Mouse (Mus musculus) limb, embryonic 13.5 days (tissue): ENCODE results near the gene S100a16. TPM values are rescaled to one million over a fixed set of nuclear protein-coding genes. Genes with fewer than 3 reads are reported as not detected.

Experiments
- ATAC-seq: fragments of 200-750 bp; cut with Nextera tagmentation; 2 replicates; pipeline ENCODE4 v1.8.0; 2017; ENCODE audit warnings: low read depth, moderate number of reproducible peaks, moderate TSS enrichment; ENCODE audit not compliant: low FRiP score
- H3K27ac ChIP-seq: fragments of 300-500 bp; sonication (generic); 2 replicates; pipeline ENCODE4 v1.5.1; 2015; ENCODE audit warnings: inconsistent platforms, mild to moderate bottlenecking, moderate library complexity
- H3K27me3 ChIP-seq: fragments of 300-500 bp; sonication (generic); 2 replicates; pipeline ENCODE4 v1.6.1; 2015; ENCODE audit warnings: mild to moderate bottlenecking, inconsistent platforms
- H3K36me3 ChIP-seq: fragments of 300-500 bp; sonication (generic); 2 replicates; pipeline ENCODE4 v1.6.1; 2015; ENCODE audit warnings: inconsistent platforms, mild to moderate bottlenecking, moderate library complexity
- H3K4me1 ChIP-seq: fragments of 300-500 bp; sonication (generic); 2 replicates; pipeline ENCODE4 v1.6.1; 2015; ENCODE audit warnings: inconsistent platforms
- H3K4me2 ChIP-seq: fragments of 300-500 bp; sonication (generic); replicated peaks from 2 replicates; pipeline ENCODE4 v1.6.1; 2015; ENCODE audit warnings: inconsistent platforms, mild to moderate bottlenecking, moderate library complexity
- H3K4me3 ChIP-seq: fragments of 300-500 bp; sonication (generic); 2 replicates; pipeline ENCODE4 v1.5.1; 2015; ENCODE audit warnings: moderate library complexity, mild to moderate bottlenecking, inconsistent platforms
- H3K9ac ChIP-seq: fragments of 300-500 bp; sonication (generic); 2 replicates; pipeline ENCODE4 v1.6.1; 2015; ENCODE audit warnings: mild to moderate bottlenecking, inconsistent platforms
- H3K9me3 ChIP-seq: fragments of 300-500 bp; sonication (generic); 2 replicates; pipeline ENCODE4 v1.6.1; 2016; ENCODE audit warnings: inconsistent platforms
- WGBS: fragments of 180-500 bp; shearing (Covaris S2); methylation state at CpG from one replicate; pipeline ENCODE4 v1.1.7; 2015; 5-methylcytosine and 5-hydroxymethylcytosine counted together
- polyA plus RNA-seq: library from polyadenylated mRNA; unstranded; fragments of >200 nt; fragmentation: Nextera tagmentation; extraction: Ambion mirVana; gene quantifications from 2 replicates; pipeline ENCODE4 v1.2.1, GENCODE M21; 2015

S100a16 gene
- polyA plus RNA-seq, 1 experiment from 2014 or later: 80.7 TPM

GRCm38 (mm10) chr3:90508950-90509746 lies 27.9 kb upstream of the S100a16 start, which contains the start of gene Chtop:
Gene Chtop (minus strand): TSS chr3:90509498.
- peaks cover 35% of the 10 kb centered on the region for H3K36me3 ChIP-seq
- peak; percentile 93 for ATAC-seq
- H3K27ac ChIP-seq: peak within 1 kb of the TSS; percentile 93
- WGBS: under 1% methylated on average over 66 of the region's 66 CpGs
- peak within 1 kb of the TSS; percentile 95 for H3K9ac ChIP-seq
- H3K4me1 ChIP-seq: peaks cover 22% of the 10 kb centered on the region
- peaks cover 19% of the 10 kb centered on the region for H3K27me3 ChIP-seq
- no peaks in the 10 kb centered on the region for H3K9me3 ChIP-seq
- peak within 1 kb of the TSS; percentile 84 for H3K4me2 ChIP-seq
- peak within 1 kb of the TSS; percentile 74 for H3K4me3 ChIP-seq

- 26% methylated on average over 2 of the region's 2 CpGs for WGBS
- H3K9ac ChIP-seq: no peak overlapping the region
Measured at GRCm38 (mm10) chr3:90509747-90510123, 27.3 kb upstream of the S100a16 start.

GRCm38 (mm10) chr3:90512276-90512675 lies 24.8 kb upstream of the S100a16 start:
- H3K4me2 ChIP-seq: no peak overlapping the region
- peaks cover 19% of the 10 kb centered on the region for H3K27me3 ChIP-seq
- no peak overlapping the region for H3K9ac ChIP-seq
- peaks cover 28% of the 10 kb centered on the region for H3K4me1 ChIP-seq
- peaks cover 5% of the 10 kb centered on the region for H3K36me3 ChIP-seq
- no peak overlapping the region for H3K27ac ChIP-seq
- WGBS: 81% methylated on average over 5 of the region's 5 CpGs
- ATAC-seq: no peak
- no peak overlapping the region for H3K4me3 ChIP-seq
- H3K9me3 ChIP-seq: no peaks in the 10 kb centered on the region

More at GRCm38 (mm10) chr3:90509747-90510123, 27.3 kb upstream of the S100a16 start:
- ATAC-seq: peak; percentile 1; the same call in 1 of the 2 replicates
- Histone ChIP-seq H3K36me3 (peaks cover 29% of the 10 kb centered on the region), H3K4me1 (peaks cover 27% of the 10 kb centered on the region), H3K27ac (peak overlapping the region; percentile 58; the same call in 1 of the 2 replicates), H3K4me3 (peak overlapping the region; percentile 74), H3K9me3 (no peaks in the 10 kb centered on the region), H3K27me3 (peaks cover 19% of the 10 kb centered on the region), H3K4me2 (peak overlapping the region; percentile 56)

- no peak overlapping the region for H3K9ac ChIP-seq
- H3K27ac ChIP-seq: no peak overlapping the region
- peaks cover 19% of the 10 kb centered on the region for H3K27me3 ChIP-seq
- no peak for ATAC-seq
- peak overlapping the region; percentile 81 for H3K4me2 ChIP-seq
- H3K36me3 ChIP-seq: no peaks in the 10 kb centered on the region
- 68% methylated on average over 9 of the region's 9 CpGs for WGBS
- H3K4me3 ChIP-seq: no peak overlapping the region
- H3K9me3 ChIP-seq: no peaks in the 10 kb centered on the region
- peaks cover 19% of the 10 kb centered on the region for H3K4me1 ChIP-seq
Measured at GRCm38 (mm10) chr3:90512948-90513642, 24.0 kb upstream of the S100a16 start.

GRCm38 (mm10) chr3:90513796-90514590 lies 23.1 kb upstream of the S100a16 start, which contains the start of the genes S100a1 and S100a13:
Gene S100a1 (minus strand): TSS chr3:90514392.
Gene S100a13 (plus strand): TSS chr3:90514435.
- H3K4me3 ChIP-seq: peak within 1 kb of the TSS; percentile 43
- H3K27ac ChIP-seq: no peak within 1 kb of the TSS
- H3K4me1 ChIP-seq: peaks cover 17% of the 10 kb centered on the region
- peak within 1 kb of the TSS; percentile 66 for H3K9ac ChIP-seq
- peak; percentile 21; the same call in 1 of the 2 replicates for ATAC-seq
- peaks cover 19% of the 10 kb centered on the region for H3K27me3 ChIP-seq
- peak within 1 kb of the TSS; percentile 81 for H3K4me2 ChIP-seq
- no peaks in the 10 kb centered on the region for H3K36me3 ChIP-seq
- no peaks in the 10 kb centered on the region for H3K9me3 ChIP-seq
- 6% methylated on average over 25 of the region's 25 CpGs for WGBS

- Histone ChIP-seq H3K4me1 (peaks cover 17% of the 10 kb centered on the region), H3K36me3 (no peaks in the 10 kb centered on the region), H3K27ac (no peak overlapping the region), H3K9ac (peak overlapping the region; percentile 66), H3K27me3 (peaks cover 19% of the 10 kb centered on the region), H3K4me2 (peak overlapping the region; percentile 81), H3K4me3 (peak overlapping the region; percentile 43), H3K9me3 (no peaks in the 10 kb centered on the region)
- ATAC-seq: peak; percentile 77; the same call in 1 of the 2 replicates
- under 1% methylated on average over 10 of the region's 10 CpGs for WGBS
Measured at GRCm38 (mm10) chr3:90514691-90515090, 22.4 kb upstream of the S100a16 start.

- no peak for ATAC-seq
- peaks cover 19% of the 10 kb centered on the region for H3K27me3 ChIP-seq
- H3K9ac ChIP-seq: peak overlapping the region; percentile 66
- peak overlapping the region; percentile 81 for H3K4me2 ChIP-seq
- peaks cover 17% of the 10 kb centered on the region for H3K4me1 ChIP-seq
- H3K4me3 ChIP-seq: peak overlapping the region; percentile 43
- H3K9me3 ChIP-seq: no peaks in the 10 kb centered on the region
- 50% methylated on average over 1 of the region's 1 CpGs for WGBS
- no peaks in the 10 kb centered on the region for H3K36me3 ChIP-seq
- no peak overlapping the region for H3K27ac ChIP-seq
Measured at GRCm38 (mm10) chr3:90515242-90515641, 21.8 kb upstream of the S100a16 start.

- Histone ChIP-seq H3K27ac (no peak overlapping the region), H3K36me3 (no peaks in the 10 kb centered on the region), H3K4me3 (no peak overlapping the region), H3K4me2 (peak overlapping the region; percentile 81; the same call in 1 of the 2 replicates), H3K4me1 (peaks cover 17% of the 10 kb centered on the region), H3K9ac (no peak overlapping the region), H3K27me3 (peaks cover 19% of the 10 kb centered on the region), H3K9me3 (no peaks in the 10 kb centered on the region)
- no peak for ATAC-seq
- 87% methylated on average over 4 of the region's 4 CpGs for WGBS
Measured at GRCm38 (mm10) chr3:90515789-90516188, 21.3 kb upstream of the S100a16 start.

GRCm38 (mm10) chr3:90517711-90518110 lies 19.3 kb upstream of the S100a16 start:
- H3K9ac ChIP-seq: no peak overlapping the region
- H3K27ac ChIP-seq: no peak overlapping the region
- H3K36me3 ChIP-seq: no peaks in the 10 kb centered on the region
- H3K4me1 ChIP-seq: peaks cover 17% of the 10 kb centered on the region
- H3K4me3 ChIP-seq: no peak overlapping the region
- H3K4me2 ChIP-seq: no peak overlapping the region
- WGBS: 81% methylated on average over 4 of the region's 4 CpGs
- H3K27me3 ChIP-seq: peaks cover 14% of the 10 kb centered on the region
- H3K9me3 ChIP-seq: no peaks in the 10 kb centered on the region
- no peak for ATAC-seq

GRCm38 (mm10) chr3:90525421-90525820 lies 11.6 kb upstream of the S100a16 start:
- Histone ChIP-seq H3K36me3 (no peaks in the 10 kb centered on the region), H3K27me3 (no peaks in the 10 kb centered on the region), H3K4me2 (no peak overlapping the region), H3K9ac (no peak overlapping the region), H3K27ac (no peak overlapping the region), H3K4me3 (no peak overlapping the region), H3K9me3 (no peaks in the 10 kb centered on the region), H3K4me1 (no peaks in the 10 kb centered on the region)
- no peak for ATAC-seq
- WGBS: 68% methylated on average over 4 of the region's 4 CpGs

- Histone ChIP-seq H3K9me3 (no peaks in the 10 kb centered on the region), H3K27ac (no peak overlapping the region), H3K4me1 (no peaks in the 10 kb centered on the region), H3K4me3 (no peak overlapping the region), H3K9ac (no peak overlapping the region), H3K4me2 (no peak overlapping the region), H3K27me3 (no peaks in the 10 kb centered on the region), H3K36me3 (no peaks in the 10 kb centered on the region)
- no peak for ATAC-seq
- 75% methylated on average over 2 of the region's 2 CpGs for WGBS
Measured at GRCm38 (mm10) chr3:90526076-90526475, 11.0 kb upstream of the S100a16 start.
